Mouse (Mus musculus) MEL (cell line): ENCODE measurements around the gene Cog6. TPM values are rescaled to one million over a fixed set of nuclear protein-coding genes. Genes with fewer than 3 reads are reported as not detected.

Source experiments
- DNase-seq: peaks from one replicate; pipeline ENCODE4 v3.0.0; 2011; ENCODE audit warnings: low read depth, low spot score
- H3K27ac ChIP-seq: 2 replicates; pipeline ENCODE4 v1.5.1; 2012; ENCODE audit warnings: low read depth, mild to moderate bottlenecking, control low read depth, low read length, moderate library complexity; ENCODE audit not compliant: control insufficient read depth
- H3K27me3 ChIP-seq, 2 experiments: fragments of 150-350 bp in 1 of 2; sonication (generic) in 1 of 2; 2 replicates each; pipeline ENCODE4 v1.6.1; 2012; ENCODE audit warnings: low read length in 2 of 2, mild to moderate bottlenecking in 2 of 2, improper control_type of control experiment in 1 of 2, moderate library complexity in 1 of 2; ENCODE audit not compliant: insufficient read depth in 2 of 2, control insufficient read depth in 1 of 2
- H3K36me3 ChIP-seq, 2 experiments: 2 replicates each; pipeline ENCODE4 v1.6.1; 2012 to 2014; ENCODE audit warnings: low read length in 2 of 2, improper control_type of control experiment in 1 of 2, inconsistent platforms in 1 of 2, mild to moderate bottlenecking in 1 of 2; ENCODE audit not compliant: insufficient read depth in 2 of 2, control insufficient read depth in 1 of 2
- H3K4me1 ChIP-seq, 2 experiments: fragments of 150-350 bp in 1 of 2; sonication (generic) in 1 of 2; 2 replicates each; pipeline ENCODE4 v1.6.1; 2012; ENCODE audit warnings: low read length in 2 of 2, improper control_type of control experiment in 1 of 2, mild to moderate bottlenecking in 1 of 2; ENCODE audit not compliant: insufficient read depth in 2 of 2, control insufficient read depth in 1 of 2
- H3K4me3 ChIP-seq, 2 experiments: fragments of 150-350 bp in 1 of 2; sonication (generic) in 1 of 2; 2 replicates each; pipeline ENCODE4 v1.5.1; 2012; ENCODE audit warnings: low read depth in 2 of 2, low read length in 2 of 2, mild to moderate bottlenecking in 2 of 2, moderate library complexity in 2 of 2, control low read depth in 1 of 2, improper control_type of control experiment in 1 of 2; ENCODE audit not compliant: control insufficient read depth in 1 of 2, insufficient read depth in 1 of 2
- H3K79me2 ChIP-seq: 2 replicates; pipeline ENCODE4 v1.6.1; 2012; ENCODE audit warnings: mild to moderate bottlenecking, low read length, moderate library complexity; ENCODE audit not compliant: control insufficient read depth, poor library complexity, insufficient read depth
- H3K9ac ChIP-seq: 2 replicates; pipeline ENCODE4 v1.6.1; 2012; ENCODE audit warnings: low read depth, mild to moderate bottlenecking, control low read depth, low read length, moderate library complexity; ENCODE audit not compliant: control insufficient read depth, poor library complexity, severe bottlenecking
- H3K9me3 ChIP-seq: fragments of 150-350 bp; sonication (generic); replicated peaks from 2 replicates; pipeline ENCODE4 v1.6.1; 2012; ENCODE audit warnings: mild to moderate bottlenecking, low read length, improper control_type of control experiment, moderate library complexity; ENCODE audit not compliant: insufficient read depth
- BHLHE40 ChIP-seq: IDR thresholded peaks from 2 replicates; pipeline ENCODE4 v1.6.1; 2012; ENCODE audit warnings: low read depth, mild to moderate bottlenecking, inconsistent platforms, low read length, improper control_type of control experiment, borderline replicate concordance
- CTCF ChIP-seq, 3 experiments: IDR thresholded peaks in 2 of 3; conservative IDR thresholded peaks in 1 of 3; 2 replicates each; pipeline ENCODE4 v1.5.1; 2011 to 2012; ENCODE audit warnings: low read length in 3 of 3, low read depth in 2 of 3, mild to moderate bottlenecking in 2 of 3, improper control_type of control experiment in 1 of 3, inconsistent platforms in 1 of 3, mixed read lengths in 1 of 3, moderate library complexity in 1 of 3; ENCODE audit not compliant: control insufficient read depth in 1 of 3, insufficient read depth in 1 of 3, poor library complexity in 1 of 3, severe bottlenecking in 1 of 3
- ELF1 ChIP-seq: IDR thresholded peaks from 2 replicates; pipeline ENCODE4 v1.6.1; 2014; ENCODE audit warnings: low read depth, mild to moderate bottlenecking, inconsistent platforms, low read length, improper control_type of control experiment, moderate library complexity
- EP300 ChIP-seq, 2 experiments: IDR thresholded peaks; 2 replicates each; pipeline ENCODE4 v1.6.1; 2011; ENCODE audit warnings: improper control_type of control experiment in 2 of 2, low read length in 2 of 2, low read depth in 1 of 2, mild to moderate bottlenecking in 1 of 2
- ETS1 ChIP-seq: IDR thresholded peaks from 2 replicates; pipeline ENCODE4 v1.6.1; 2012; ENCODE audit warnings: low read depth, mild to moderate bottlenecking, inconsistent platforms, low read length, improper control_type of control experiment, moderate library complexity
- GATA1 ChIP-seq: IDR thresholded peaks from 2 replicates; pipeline ENCODE4 v1.6.1; 2011; ENCODE audit warnings: low read depth, low read length, improper control_type of control experiment
- HCFC1 ChIP-seq: IDR thresholded peaks from 2 replicates; pipeline ENCODE4 v1.6.1; 2012; ENCODE audit warnings: low read depth, mild to moderate bottlenecking, inconsistent platforms, low read length, improper control_type of control experiment, moderate library complexity
- JUND ChIP-seq: IDR thresholded peaks from 2 replicates; pipeline ENCODE4 v1.6.1; 2011; ENCODE audit warnings: low read depth, mild to moderate bottlenecking, improper control_type of control experiment, low read length
- MXI1 ChIP-seq: IDR thresholded peaks from 2 replicates; pipeline ENCODE4 v1.6.1; 2011; ENCODE audit warnings: mild to moderate bottlenecking, low read depth, low read length, improper control_type of control experiment
- MYB ChIP-seq: IDR thresholded peaks from 2 replicates; pipeline ENCODE4 v1.6.1; 2011; ENCODE audit warnings: mild to moderate bottlenecking, low read depth, low read length, improper control_type of control experiment
- NELFE ChIP-seq: IDR thresholded peaks from 2 replicates; pipeline ENCODE4 v1.6.1; 2011; ENCODE audit warnings: low read depth, low read length, improper control_type of control experiment
- POLR2A ChIP-seq, 2 experiments: IDR thresholded peaks; 2 replicates each; pipeline ENCODE4 v1.6.1; 2011 to 2012; ENCODE audit warnings: low read length in 2 of 2, mild to moderate bottlenecking in 2 of 2, control low read depth in 1 of 2, improper control_type of control experiment in 1 of 2, low read depth in 1 of 2, moderate library complexity in 1 of 2; ENCODE audit not compliant: control insufficient read depth in 1 of 2, insufficient read depth in 1 of 2, poor library complexity in 1 of 2
- POLR2AphosphoS2 ChIP-seq: IDR thresholded peaks from 2 replicates; pipeline ENCODE4 v1.6.1; 2011; ENCODE audit warnings: low read length, improper control_type of control experiment
- RAD21 ChIP-seq: IDR thresholded peaks from 2 replicates; pipeline ENCODE4 v1.6.1; 2011; ENCODE audit warnings: mild to moderate bottlenecking, low read depth, low read length, improper control_type of control experiment
- SMC3 ChIP-seq: IDR thresholded peaks from 2 replicates; pipeline ENCODE4 v1.6.1; 2011; ENCODE audit warnings: low read depth, low read length, improper control_type of control experiment
- TAL1 ChIP-seq: IDR thresholded peaks from 2 replicates; pipeline ENCODE4 v1.6.1; 2012; ENCODE audit warnings: mild to moderate bottlenecking, inconsistent platforms, low read length, moderate library complexity, mixed read lengths
- TCF12 ChIP-seq: IDR thresholded peaks from 2 replicates; pipeline ENCODE4 v1.6.1; 2014; ENCODE audit warnings: low read depth, mild to moderate bottlenecking, inconsistent platforms, low read length, improper control_type of control experiment, moderate library complexity
- UBTF ChIP-seq: IDR thresholded peaks from 2 replicates; pipeline ENCODE4 v1.6.1; 2012; ENCODE audit warnings: low read depth, mild to moderate bottlenecking, inconsistent platforms, low read length, improper control_type of control experiment, moderate library complexity, borderline replicate concordance; ENCODE audit not compliant: insufficient read depth
- USF2 ChIP-seq, 2 experiments: IDR thresholded peaks; 2 replicates each; pipeline ENCODE4 v1.6.1; 2011 to 2012; ENCODE audit warnings: improper control_type of control experiment in 2 of 2, low read length in 2 of 2, borderline replicate concordance in 1 of 2, inconsistent platforms in 1 of 2, low read depth in 1 of 2, mild to moderate bottlenecking in 1 of 2; ENCODE audit not compliant: insufficient read depth in 1 of 2
- ZKSCAN1 ChIP-seq: IDR thresholded peaks from 2 replicates; pipeline ENCODE4 v1.6.1; 2012; ENCODE audit warnings: low read depth, mild to moderate bottlenecking, inconsistent platforms, low read length, improper control_type of control experiment, moderate library complexity
- ZMIZ1 ChIP-seq: IDR thresholded peaks from 2 replicates; pipeline ENCODE4 v1.6.1; 2012; ENCODE audit warnings: low read depth, mild to moderate bottlenecking, inconsistent platforms, low read length, improper control_type of control experiment, moderate library complexity
- ZNF384 ChIP-seq: IDR thresholded peaks from 2 replicates; pipeline ENCODE4 v1.6.1; 2012; ENCODE audit warnings: low read depth, mild to moderate bottlenecking, inconsistent platforms, low read length, improper control_type of control experiment
- polyA plus RNA-seq, 2 experiments: library from polyadenylated mRNA; stranded (reverse) in 1 of 2; unstranded in 1 of 2; fragments of >175 nt in 1 of 2; fragments of >200 nt in 1 of 2; gene quantifications; 2 replicates each; pipeline versions ENCODE4 v1.2.1 to v1.2.4; 2012; ENCODE audit warnings: low replicate concordance in 2 of 2, low read depth in 1 of 2; ENCODE audit not compliant: insufficient read length in 2 of 2, insufficient read depth in 1 of 2, missing spikeins in 1 of 2
- total RNA-seq: library from RNA; depleted of rRNA; stranded (reverse); fragments of 300-350 nt; gene quantifications from 2 replicates; pipeline ENCODE4 v1.2.3, GENCODE M21; 2012

Gene Cog6
- total and polyA plus RNA-seq, 3 experiments = 15.6 to 21.6 TPM; not detected in 1

DNA sequence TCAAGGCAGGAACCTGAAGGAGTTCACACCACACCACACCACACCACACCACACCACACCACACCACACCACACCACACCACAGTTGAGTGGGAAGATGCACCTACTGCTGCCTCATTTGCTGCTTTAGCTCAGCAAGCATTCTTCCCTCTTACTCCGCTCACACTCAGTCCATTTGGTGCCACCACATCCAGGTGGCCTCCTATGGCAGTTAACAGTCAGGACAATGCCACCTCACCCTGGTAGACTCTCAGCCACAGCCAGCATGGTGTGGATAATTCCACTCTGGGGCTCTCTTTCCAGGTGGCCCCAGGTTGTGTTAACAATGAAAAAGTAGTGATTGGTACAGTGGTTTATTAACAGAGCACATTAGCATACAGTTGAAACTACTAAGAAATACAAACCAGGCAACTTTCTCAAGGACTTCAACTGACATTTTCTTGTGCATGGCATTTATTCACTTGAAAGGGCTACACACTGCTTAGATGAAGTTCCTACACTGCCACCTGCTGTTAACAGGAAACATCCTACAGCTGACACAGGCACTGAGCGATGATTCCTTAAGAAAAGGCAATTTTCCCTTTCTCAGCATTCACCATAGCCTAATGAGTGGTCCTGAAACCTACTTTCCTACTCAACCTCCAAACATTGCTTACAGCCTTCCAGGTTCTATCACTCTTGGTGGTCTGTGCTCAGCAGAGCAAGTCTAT, 12.5 kb downstream of the Cog6 start:
- H3K36me3 ChIP-seq = no peaks in the 10 kb centered on the region; a peak in 2 of 4 replicates

DNA sequence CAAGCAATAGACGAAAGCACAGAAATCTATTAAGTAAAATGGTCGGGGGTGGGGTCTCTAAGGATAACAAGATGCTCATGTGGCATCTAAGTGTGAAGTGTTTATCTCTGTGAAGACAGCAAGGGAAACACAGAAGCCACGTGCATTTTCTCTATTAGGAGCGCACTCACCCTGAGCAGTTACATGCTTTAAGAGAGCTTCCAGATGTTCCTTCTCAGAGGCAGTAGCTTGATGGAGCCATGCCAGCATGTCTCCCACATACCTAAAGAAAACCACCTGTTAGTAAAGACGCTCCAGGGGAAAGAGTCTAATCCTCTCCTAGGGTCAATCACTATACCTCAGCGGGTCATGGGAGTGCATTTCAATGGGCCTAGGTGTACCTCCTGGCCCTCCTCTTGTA, 15.0 kb downstream of the Cog6 start:
- Histone ChIP-seq H3K4me3 (no peak overlapping the region), H3K9ac (no peak overlapping the region), H3K36me3 (no peaks in the 10 kb centered on the region; a peak in 2 of 4 replicates), H3K27ac (no peak overlapping the region), H3K9me3 (no peaks in the 10 kb centered on the region), H3K27me3 (no peaks in the 10 kb centered on the region), H3K4me1 (no peaks in the 10 kb centered on the region), H3K79me2 (no peaks in the 10 kb centered on the region)
- TF ChIP-seq GATA1 (no peak), MXI1 (no peak), ELF1 (no peak), RAD21 (no peak), ZNF384 (no peak), NELFE (no peak), MYB (no peak), JUND (no peak), ETS1 (no peak), EP300 (IDR thresholded peaks at IDR 0.05; ENCODE audit: low read depth in 1 of 2, low read length in 2 of 2) (no peak), ZKSCAN1 (no peak), TAL1 (no peak), POLR2A (IDR thresholded peaks at IDR 0.05; ENCODE audit: control insufficient read depth in 1 of 2, insufficient read depth in 1 of 2, low read depth in 1 of 2, low read length in 2 of 2, poor library complexity in 1 of 2) (no peak), TCF12 (no peak), BHLHE40 (no peak), ZMIZ1 (no peak), USF2 (IDR thresholded peaks at IDR 0.05; ENCODE audit: borderline replicate concordance in 1 of 2, insufficient read depth in 1 of 2, low read depth in 1 of 2, low read length in 2 of 2) (no peak)
- no peak for DNase-seq

More for the DNA sequence above, 12.5 kb downstream of the Cog6 start:
- TF ChIP-seq UBTF = no peak
- no peak for TF ChIP-seq GATA1
- TF ChIP-seq ETS1 = no peak
- TF ChIP-seq SMC3 = peak; percentile 58
- TF ChIP-seq HCFC1 = no peak
- no peak for TF ChIP-seq POLR2AphosphoS2
- TF ChIP-seq CTCF (IDR thresholded peaks at IDR 0.05 in 2 of 3, conservative IDR thresholded peaks at IDR 0.05 in 1 of 3; ENCODE audit: control insufficient read depth in 1 of 3, insufficient read depth in 1 of 3, low read depth in 2 of 3, low read length in 3 of 3, poor library complexity in 1 of 3, severe bottlenecking in 1 of 3) = peak; percentile 10 to 63 (median 40); a peak in 4 of 6 replicates
- peak; percentile 48 for TF ChIP-seq RAD21
- Histone ChIP-seq H3K4me1 (no peaks in the 10 kb centered on the region), H3K27ac (no peak overlapping the region), H3K79me2 (no peaks in the 10 kb centered on the region), H3K9ac (no peak overlapping the region), H3K9me3 (no peaks in the 10 kb centered on the region), H3K4me3 (no peak overlapping the region), H3K27me3 (no peaks in the 10 kb centered on the region)
- peak; percentile 42 for DNase-seq
